In the genomic region with DNA sequence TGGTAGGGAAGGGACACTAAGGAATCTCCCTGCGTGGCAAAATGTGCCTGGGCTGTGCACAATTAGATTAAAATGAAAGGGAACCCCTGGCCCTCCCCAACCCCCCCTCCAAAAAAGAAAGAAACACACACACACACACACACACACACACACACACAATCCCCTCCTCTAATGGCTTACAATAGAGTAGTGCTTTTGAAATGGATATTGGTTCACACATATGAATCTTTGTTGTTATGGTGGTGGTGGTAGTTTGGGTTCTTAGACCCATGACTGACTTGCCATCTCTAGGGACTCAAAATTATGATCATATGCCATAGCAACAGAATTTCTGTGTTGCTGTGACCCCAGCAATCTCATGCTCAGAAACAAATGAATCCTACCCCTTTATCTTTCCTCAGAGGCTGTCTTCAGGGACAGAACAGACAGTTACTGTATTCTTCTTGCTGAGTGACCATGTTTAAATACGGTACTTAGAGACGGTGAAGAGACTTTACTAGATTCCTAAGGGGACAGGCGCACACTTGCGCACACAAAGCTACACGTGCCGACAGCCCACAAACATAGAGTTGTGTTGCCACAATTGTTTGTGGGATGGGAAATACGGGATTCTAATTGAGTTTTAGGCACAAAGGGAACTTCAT, we compare ENCODE assay signal across 10 mouse cellular contexts.
DNase-seq lines count a peak whose midpoint lies in the region; ATAC-seq lines count a peak whose summit lies in the region.
"Had no signal": no experiment of that assay in that cellular context is flagged by ENCODE, and none has a peak within 500 bp of the region (broad histone marks: within the 10 kb centered on the region; RNA-seq: fewer than 3 reads in every experiment).

No protein-coding gene starts in this region.

- DNase-seq in kidney, adult 8-10 months: no peak
- DNase-seq in thymus, postnatal 25 days: no peak
- DNase-seq in right cerebral cortex, adult 18-20 months: no peak
- no peak for DNase-seq in cerebellum, postnatal 10 days
- DNase-seq: lung, postnatal 36 days; thymus, postnatal 14 days had no signal

- no peak overlapping the region for H3K27ac ChIP-seq in kidney, embryonic 14.5 days (ENCODE audit: low read depth, low read length)
- 0 out of 2 replicates have a peak overlapping the region, but pooled peaks have one; percentile 44 for H3K27ac ChIP-seq in embryonic facial prominence, embryonic 15.5 days (replicated peaks)
- no peak overlapping the region; the same call in 1 of the 2 replicates for H3K27ac ChIP-seq in hindbrain, embryonic 16.5 days (ENCODE audit: low read depth, low read length)
- peak overlapping the region; percentile 64 for H3K27ac ChIP-seq in midbrain, embryonic 16.5 days (ENCODE audit: low read length)

- H3K9ac ChIP-seq in kidney, embryonic 14.5 days (ENCODE audit: low read depth, low read length): no peak overlapping the region
- H3K9ac ChIP-seq in embryonic facial prominence, embryonic 15.5 days: no peak overlapping the region
- no peak overlapping the region for H3K9ac ChIP-seq in hindbrain, embryonic 16.5 days (ENCODE audit: low read depth, low read length)
- peak overlapping the region; percentile 45 for H3K9ac ChIP-seq in midbrain, embryonic 16.5 days (ENCODE audit: low read depth, low read length)

- H3K4me2 ChIP-seq in kidney, embryonic 14.5 days (replicated peaks; ENCODE audit: low read depth, low read length): peak overlapping the region; percentile 39
- peak overlapping the region; percentile 53 for H3K4me2 ChIP-seq in embryonic facial prominence, embryonic 15.5 days (replicated peaks)
- peak overlapping the region; percentile 56 for H3K4me2 ChIP-seq in hindbrain, embryonic 16.5 days (ENCODE audit: low read length)
- peak overlapping the region; percentile 69 for H3K4me2 ChIP-seq in midbrain, embryonic 16.5 days (ENCODE audit: low read length)

- H3K4me3 ChIP-seq in kidney, embryonic 14.5 days (ENCODE audit: low read length): peak overlapping the region; percentile 25; the same call in 1 of the 2 replicates
- peak overlapping the region; percentile 28 for H3K4me3 ChIP-seq in embryonic facial prominence, embryonic 15.5 days (replicated peaks)
- peak overlapping the region; percentile 29 for H3K4me3 ChIP-seq in hindbrain, embryonic 16.5 days (ENCODE audit: low read length)
- H3K4me3 ChIP-seq in midbrain, embryonic 16.5 days (ENCODE audit: low read depth, low read length): peak overlapping the region; percentile 29

- H3K9me3 ChIP-seq in kidney, embryonic 14.5 days (ENCODE audit: control insufficient read depth, low read length): no peaks in the 10 kb centered on the region
- H3K9me3 ChIP-seq in embryonic facial prominence, embryonic 15.5 days (replicated peaks): no peaks in the 10 kb centered on the region
- no peaks in the 10 kb centered on the region for H3K9me3 ChIP-seq in hindbrain, embryonic 16.5 days (ENCODE audit: control insufficient read depth, low read length)
- H3K9me3 ChIP-seq in midbrain, embryonic 16.5 days (replicated peaks; ENCODE audit: control insufficient read depth, low read length, poor library complexity, severe bottlenecking): no peaks in the 10 kb centered on the region

- WGBS in kidney, embryonic 14.5 days: 79% methylated on average over 8 of the region's 8 CpGs
- WGBS in embryonic facial prominence, embryonic 15.5 days: 51% methylated on average over 8 of the region's 8 CpGs
- 36% methylated on average over 8 of the region's 8 CpGs for WGBS in hindbrain, embryonic 16.5 days
- WGBS in midbrain, embryonic 16.5 days: 26% methylated on average over 8 of the region's 8 CpGs

- no peaks in the 10 kb centered on the region for H3K36me3 ChIP-seq in kidney, embryonic 14.5 days (ENCODE audit: control insufficient read depth, insufficient read depth, low read length)
- H3K36me3 ChIP-seq in embryonic facial prominence, embryonic 15.5 days: no peaks in the 10 kb centered on the region
- no peaks in the 10 kb centered on the region for H3K36me3 ChIP-seq in hindbrain, embryonic 16.5 days (ENCODE audit: control insufficient read depth, insufficient read depth, low read length)
- no peaks in the 10 kb centered on the region for H3K36me3 ChIP-seq in midbrain, embryonic 16.5 days (ENCODE audit: control insufficient read depth, insufficient read depth, low read length)

- no peak for ATAC-seq in kidney, embryonic 14.5 days (ENCODE audit: low FRiP score, low TSS enrichment)
- ATAC-seq in embryonic facial prominence, embryonic 15.5 days (ENCODE audit: insufficient number of reproducible peaks, low FRiP score, low TSS enrichment, low read depth): no peak
- ATAC-seq in hindbrain, embryonic 16.5 days: peak; percentile 35; the same call in 1 of the 2 replicates
- peak; percentile 41 for ATAC-seq in midbrain, embryonic 16.5 days

- no peaks in the 10 kb centered on the region for H3K4me1 ChIP-seq in kidney, embryonic 14.5 days (ENCODE audit: control insufficient read depth, insufficient read depth, low read length)
- H3K4me1 ChIP-seq in embryonic facial prominence, embryonic 15.5 days: peaks cover 13% of the 10 kb centered on the region; the same call in 1 of the 2 replicates
- peaks cover 5% of the 10 kb centered on the region for H3K4me1 ChIP-seq in hindbrain, embryonic 16.5 days (ENCODE audit: control insufficient read depth, insufficient read depth, low read depth, low read length)
- peaks cover 20% of the 10 kb centered on the region for H3K4me1 ChIP-seq in midbrain, embryonic 16.5 days (ENCODE audit: control insufficient read depth, insufficient read depth, low read length)

- no peaks in the 10 kb centered on the region for H3K27me3 ChIP-seq in kidney, embryonic 14.5 days (ENCODE audit: control insufficient read depth, insufficient read depth, low read length)
- no peaks in the 10 kb centered on the region for H3K27me3 ChIP-seq in embryonic facial prominence, embryonic 15.5 days
- H3K27me3 ChIP-seq in hindbrain, embryonic 16.5 days (replicated peaks; ENCODE audit: control insufficient read depth, insufficient read depth, low read length): peaks cover 4% of the 10 kb centered on the region; the same call in 1 of the 2 replicates
- no peaks in the 10 kb centered on the region for H3K27me3 ChIP-seq in midbrain, embryonic 16.5 days (ENCODE audit: control insufficient read depth, insufficient read depth, low read depth, low read length)

Comparison
In these comparisons a context has a peak if more than half of its experiments do, and no peak if none do; other contexts are left out.
1. ATAC-seq: peak in hindbrain, embryonic 16.5 days (single experiment) and midbrain, embryonic 16.5 days (single experiment); none in kidney, embryonic 14.5 days (single experiment) and embryonic facial prominence, embryonic 15.5 days (single experiment).
2. H3K27ac ChIP-seq: peak in embryonic facial prominence, embryonic 15.5 days (single experiment) and midbrain, embryonic 16.5 days (single experiment); none in kidney, embryonic 14.5 days (single experiment) and hindbrain, embryonic 16.5 days (single experiment).
3. Peak in every context shown above with its lines, with median percentiles within 50 percentile points of each other: H3K4me2 ChIP-seq and H3K4me3 ChIP-seq.